Comparison of ENCODE assay signal across 15 mouse cellular contexts in the genomic region with DNA sequence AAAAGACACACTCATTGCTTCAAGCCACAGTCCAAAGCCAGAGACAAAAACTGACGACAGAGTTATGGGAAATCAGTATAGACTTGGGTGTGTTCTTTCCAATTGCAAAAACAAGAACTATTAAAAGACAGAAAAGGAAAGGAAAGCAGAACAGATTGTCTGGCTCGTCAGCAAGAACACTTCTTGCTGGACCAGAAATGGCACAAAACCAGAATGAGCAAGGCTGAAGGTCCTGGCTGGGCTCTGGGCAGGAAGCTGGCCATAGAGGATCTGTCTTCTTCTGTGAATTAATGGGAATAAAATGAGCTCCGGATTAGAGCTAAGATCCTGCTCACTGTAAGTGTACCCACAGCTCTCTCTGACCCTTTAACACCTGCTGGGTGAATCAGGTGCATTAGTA.
"Had no signal": no experiment of that assay in that cellular context is flagged by ENCODE, and none has a peak within 500 bp of the region (broad histone marks: within the 10 kb centered on the region; RNA-seq: fewer than 3 reads in every experiment).

No protein-coding gene starts in this region.

- H3K36me3 ChIP-seq: limb, embryonic 13.5 days; midbrain, embryonic 10.5 days; neural tube, embryonic 15.5 days had no signal

- H3K9ac ChIP-seq: limb, embryonic 13.5 days; liver, embryonic 14.5 days; neural tube, embryonic 15.5 days had no signal

- H3K4me3 ChIP-seq: limb, embryonic 13.5 days; midbrain, embryonic 10.5 days; myocyte; neural tube, embryonic 15.5 days had no signal

- H3K27me3 ChIP-seq: limb, embryonic 13.5 days; neural tube, embryonic 15.5 days had no signal

- H3K9me3 ChIP-seq: limb, embryonic 13.5 days; midbrain, embryonic 10.5 days; neural tube, embryonic 15.5 days had no signal

- H3K27ac ChIP-seq: kidney, postnatal 0 days; limb, embryonic 13.5 days; liver, embryonic 14.5 days; midbrain, embryonic 10.5 days; neural tube, embryonic 15.5 days had no signal

- H3K4me2 ChIP-seq: limb, embryonic 13.5 days; neural tube, embryonic 15.5 days had no signal

- H3K4me1 ChIP-seq: limb, embryonic 13.5 days had no signal

- DNase-seq: kidney, adult 9 months; kidney, postnatal 36 days; left cerebral cortex, postnatal 4 days; lung, adult 18-20 months; midbrain, embryonic 14.5 days; right cerebral cortex, adult 18-20 months; spleen, adult 18-20 months; thymus, adult 18-20 months; thymus, postnatal 14 days had no signal
